Mouse (Mus musculus): Measurements from ENCODE around the gene Gm10142.

DNA sequence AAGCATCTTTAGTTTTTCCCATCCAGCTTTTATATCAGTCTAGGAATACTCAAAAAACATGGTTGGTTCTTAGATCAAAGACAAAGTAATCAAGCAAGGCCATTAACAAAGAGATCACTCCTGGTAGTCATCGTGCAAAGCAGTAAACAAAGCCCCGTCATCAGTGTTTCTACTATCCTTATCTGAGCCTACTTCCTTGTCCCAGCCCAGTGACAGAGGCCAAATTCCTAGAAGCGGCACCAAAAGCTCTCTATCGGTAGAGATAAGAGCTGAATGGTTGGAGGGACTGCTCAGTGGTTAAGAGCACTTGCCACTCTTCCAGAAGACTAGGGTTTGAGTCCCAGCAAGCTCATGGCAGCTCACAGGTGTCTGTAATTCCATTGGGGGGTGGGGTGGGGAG lies 44.1 kb upstream of the Gm10142 start:
- TF ChIP-seq CTCF (conservative IDR thresholded peaks at IDR 0.05; ENCODE audit: insufficient read depth, insufficient read length, low read depth, low read length) (no peak), POLR2A (IDR thresholded peaks at IDR 0.05; ENCODE audit: low read depth, low read length) (no peak)
